Mouse (Mus musculus) G1E (cell line): ENCODE results near the gene Lama2.

Experiments used
- CTCF ChIP-seq: IDR thresholded peaks from 2 replicates; pipeline ENCODE4 v1.5.1; 2012; ENCODE audit warnings: low read depth, low read length, inconsistent platforms, mixed read lengths
- GATA1 ChIP-seq: IDR thresholded peaks from 2 replicates; pipeline ENCODE4 v1.6.1; 2012; ENCODE audit warnings: borderline replicate concordance, low read length, inconsistent platforms, mixed read lengths

DNA sequence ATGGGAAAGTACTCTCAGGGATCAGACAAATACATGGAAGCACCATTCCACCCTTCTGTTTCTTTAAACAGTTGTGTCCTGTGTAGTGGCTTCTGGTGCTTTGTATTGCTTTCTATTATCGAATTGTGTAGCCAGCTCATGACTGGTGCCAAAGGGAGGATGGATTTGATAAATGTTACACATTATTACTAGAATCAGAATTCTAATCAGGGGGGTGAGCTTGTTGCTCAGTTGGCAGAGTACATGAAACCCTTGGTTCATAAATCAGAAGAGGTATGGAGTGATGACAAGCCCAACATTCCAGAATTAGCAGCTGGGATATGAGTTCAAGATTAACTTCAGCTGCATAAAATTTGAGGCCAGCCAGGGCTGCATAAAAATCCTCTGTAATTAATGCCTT lies 44.8 kb upstream of the Lama2 start:
- TF ChIP-seq CTCF (no peak), GATA1 (no peak)
